Mouse (Mus musculus) G1E (cell line): ENCODE data around the gene Rbx1.

Experiments used
- CTCF ChIP-seq: IDR thresholded peaks from 2 replicates; pipeline ENCODE4 v1.5.1; 2012; ENCODE audit warnings: low read depth, low read length, inconsistent platforms, mixed read lengths
- GATA1 ChIP-seq: IDR thresholded peaks from 2 replicates; pipeline ENCODE4 v1.6.1; 2012; ENCODE audit warnings: borderline replicate concordance, low read length, inconsistent platforms, mixed read lengths
- GATA2 ChIP-seq: IDR thresholded peaks from 2 replicates; pipeline ENCODE4 v1.6.1; 2012; ENCODE audit warnings: low read depth, low read length, inconsistent platforms, borderline replicate concordance
- POLR2AphosphoS5 ChIP-seq: IDR thresholded peaks from 2 replicates; pipeline ENCODE4 v1.6.1; 2012; ENCODE audit warnings: low read depth, low read length, inconsistent platforms; ENCODE audit not compliant: insufficient replicate concordance
- TAL1 ChIP-seq: conservative IDR thresholded peaks from 2 replicates; pipeline ENCODE4 v1.6.1; 2012; ENCODE audit warnings: low read depth, low read length, inconsistent platforms, mixed read lengths

- TF ChIP-seq CTCF (no peak), TAL1 (no peak), GATA1 (no peak), POLR2AphosphoS5 (no peak), GATA2 (no peak)
These were observed 13.5 kb downstream of the Rbx1 start for GRCm38 (mm10) chr15:81479446-81480213.
